Mouse (Mus musculus): ENCODE measurements around the gene Rbm47.

Rbm47 gene

DNA sequence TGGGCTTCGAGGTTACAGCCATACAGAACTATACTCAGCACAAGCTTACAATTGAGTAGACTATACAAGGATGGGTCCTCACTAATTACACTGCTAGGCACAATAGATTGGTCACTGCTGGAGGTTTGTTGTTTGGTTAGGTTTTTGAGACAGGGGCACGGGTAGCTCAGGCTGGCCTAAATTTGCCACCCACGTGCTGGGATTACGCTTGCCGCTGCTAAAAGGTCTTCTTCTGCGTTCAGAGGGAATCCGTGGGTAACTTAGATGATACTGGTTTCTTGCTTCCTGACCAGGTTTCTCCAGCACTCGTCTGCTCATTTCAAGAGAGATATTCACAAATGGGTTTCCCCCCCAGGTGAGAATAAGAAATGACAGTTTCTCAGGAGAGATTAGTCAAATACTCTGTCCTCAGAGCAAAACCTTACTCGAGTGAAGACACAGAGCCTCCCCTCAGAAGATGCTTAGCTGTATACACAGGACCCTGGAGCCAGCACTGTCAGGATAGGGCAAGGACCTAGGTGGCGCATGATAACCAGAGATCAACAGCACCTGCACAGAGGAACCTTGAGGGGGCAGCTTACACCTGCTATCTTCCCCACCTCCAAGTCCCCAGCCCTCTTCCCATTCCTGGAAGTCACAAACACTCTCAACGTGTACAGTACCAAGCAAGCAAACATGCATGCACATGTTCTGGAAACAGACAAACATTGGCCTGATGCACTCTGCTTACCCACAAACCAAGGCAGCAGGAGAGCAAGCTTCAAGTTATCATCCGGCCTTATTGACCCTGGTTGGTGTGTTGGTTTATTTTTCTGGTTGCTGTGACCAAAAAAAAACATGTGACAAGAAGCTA lies 104.6 kb downstream of the Rbm47 start:
- no peak for DNase-seq (ENCODE audit: low read depth, low spot score)

DNA sequence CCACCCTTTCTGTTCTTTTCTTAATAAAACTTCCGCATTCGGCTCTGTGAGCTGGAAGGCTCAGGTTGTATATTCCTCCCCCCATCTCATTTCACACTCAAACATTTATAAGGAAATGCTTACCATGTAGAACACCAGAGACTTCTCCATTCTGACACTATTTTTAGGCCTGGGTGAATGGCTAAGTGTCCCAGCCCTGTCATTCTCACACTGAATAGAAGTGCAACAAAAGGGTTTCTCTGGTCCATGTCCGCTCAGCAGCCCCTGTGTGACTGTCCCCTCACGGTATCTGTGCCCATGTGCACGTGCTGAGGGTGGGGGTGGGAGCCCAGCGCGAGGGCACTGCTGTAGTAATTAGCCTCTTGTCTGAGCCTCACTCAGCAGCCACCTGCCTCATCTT lies 105.7 kb downstream of the Rbm47 start:
- DNase-seq (ENCODE audit: low read depth, low spot score) = no peak

DNA sequence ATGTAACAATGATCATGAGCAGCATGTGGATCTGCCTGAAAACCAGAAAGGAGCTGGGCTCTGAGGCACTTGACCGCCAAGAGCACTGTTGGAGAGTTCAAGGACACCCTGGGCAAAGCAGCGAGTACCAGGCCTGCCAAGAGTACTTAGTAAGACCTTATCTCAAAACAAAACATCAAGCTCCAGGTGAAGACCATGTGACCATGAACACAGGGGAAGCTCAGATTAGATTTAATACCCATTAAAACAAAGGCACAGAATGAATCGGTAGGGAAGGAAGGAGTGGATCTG lies 110.0 kb downstream of the Rbm47 start:
- no peak for DNase-seq (ENCODE audit: low read depth, low spot score)

DNA sequence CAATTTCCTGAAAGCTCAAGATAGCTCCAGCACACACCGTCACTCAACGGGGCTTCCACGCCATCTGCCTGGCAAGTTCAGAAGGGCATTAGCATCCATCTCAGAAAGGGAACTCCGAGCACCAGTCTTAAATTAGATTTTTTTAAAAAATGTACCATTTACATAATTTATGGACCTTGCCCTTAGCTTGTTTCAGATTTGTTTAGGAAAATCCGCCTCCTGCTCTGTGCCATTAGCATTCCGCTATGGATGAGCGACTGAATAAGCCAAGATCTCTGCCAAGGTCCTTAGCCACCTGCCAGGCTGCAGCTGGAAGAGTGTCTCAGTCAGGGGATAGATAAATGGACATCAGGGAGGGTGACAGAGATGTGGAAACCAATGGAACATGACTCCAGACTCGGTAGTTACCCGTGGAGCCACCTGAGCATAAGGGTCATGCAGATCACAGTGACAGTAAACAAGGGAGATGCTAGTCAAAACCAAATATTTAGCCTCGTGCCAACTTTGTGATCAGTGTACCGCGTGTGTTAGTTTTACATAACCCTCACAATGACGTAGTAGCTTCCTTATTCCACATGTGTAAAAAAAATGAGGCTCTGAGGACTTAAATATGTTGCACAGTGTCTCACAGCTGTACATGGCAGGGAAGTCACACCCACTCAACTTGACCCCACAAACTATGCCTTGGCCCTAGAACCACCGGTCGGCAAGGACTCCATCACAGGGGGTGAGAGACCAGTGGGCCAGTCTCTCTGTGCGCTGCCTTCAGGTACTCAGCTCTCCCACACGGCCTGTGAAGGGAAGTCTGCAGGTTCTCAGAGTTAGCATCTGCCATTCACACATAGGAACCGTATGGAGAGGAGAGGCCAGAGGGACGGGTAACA lies 110.6 kb downstream of the Rbm47 start:
- DNase-seq (ENCODE audit: low read depth, low spot score) = no peak

DNA sequence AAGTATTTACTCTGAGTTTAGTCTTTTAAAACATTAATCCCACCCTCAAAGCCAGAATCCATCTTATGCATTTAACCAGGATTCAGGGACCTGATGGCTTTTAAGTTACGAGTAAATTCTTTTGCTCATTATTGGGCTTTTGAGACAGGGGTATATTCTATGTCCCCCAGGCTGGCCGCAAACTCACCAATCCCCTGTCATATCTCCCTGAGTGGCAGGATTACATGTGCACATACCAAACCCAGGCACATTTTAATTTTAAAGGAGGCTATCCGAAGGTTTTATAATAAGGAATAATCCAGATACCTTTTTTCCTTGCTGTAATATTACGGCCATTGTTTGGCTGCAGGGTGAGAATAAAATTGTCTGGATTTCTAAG lies 111.3 kb downstream of the Rbm47 start:
- DNase-seq (ENCODE audit: low read depth, low spot score) = no peak

DNA sequence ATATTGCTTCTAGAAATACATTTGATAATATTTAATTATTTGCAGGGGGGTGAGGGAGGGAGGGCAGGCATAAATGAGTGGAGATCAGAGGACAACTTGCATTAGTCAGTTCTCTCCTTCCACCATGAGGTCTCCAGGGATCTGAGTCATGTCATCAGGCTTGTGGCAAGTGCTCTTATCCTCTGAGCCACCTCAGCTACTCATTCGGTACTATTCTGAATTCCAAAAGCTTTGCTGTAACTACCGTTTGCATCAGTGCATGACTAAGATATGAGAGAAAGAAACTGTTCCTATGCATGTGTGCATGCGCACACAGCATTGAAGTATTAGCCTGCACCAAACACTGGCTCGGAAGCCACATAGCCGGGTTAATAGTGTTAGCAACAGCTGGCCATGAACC lies 114.1 kb downstream of the Rbm47 start:
- no peak for DNase-seq (ENCODE audit: low read depth, low spot score)

DNA sequence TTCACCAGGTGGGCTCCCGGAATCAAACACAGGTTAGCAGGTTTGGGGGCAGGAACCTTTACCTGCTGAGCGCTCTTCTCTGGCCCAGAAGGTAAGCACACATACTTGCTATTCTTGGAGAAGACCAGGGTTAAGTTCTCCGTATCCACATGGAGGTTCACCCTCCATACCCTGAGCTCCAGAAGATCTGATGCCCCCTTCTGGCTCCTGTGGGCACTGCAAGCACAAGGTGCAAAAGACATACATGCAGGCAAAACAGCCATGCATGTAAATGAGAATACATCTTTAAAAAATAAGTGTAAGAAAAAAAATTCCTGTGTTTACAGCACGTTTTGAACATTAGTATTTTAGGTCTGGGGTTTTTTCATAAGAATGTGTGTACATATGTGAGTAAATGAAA lies 116.2 kb downstream of the Rbm47 start:
- DNase-seq (ENCODE audit: low read depth, low spot score) = no peak

DNA sequence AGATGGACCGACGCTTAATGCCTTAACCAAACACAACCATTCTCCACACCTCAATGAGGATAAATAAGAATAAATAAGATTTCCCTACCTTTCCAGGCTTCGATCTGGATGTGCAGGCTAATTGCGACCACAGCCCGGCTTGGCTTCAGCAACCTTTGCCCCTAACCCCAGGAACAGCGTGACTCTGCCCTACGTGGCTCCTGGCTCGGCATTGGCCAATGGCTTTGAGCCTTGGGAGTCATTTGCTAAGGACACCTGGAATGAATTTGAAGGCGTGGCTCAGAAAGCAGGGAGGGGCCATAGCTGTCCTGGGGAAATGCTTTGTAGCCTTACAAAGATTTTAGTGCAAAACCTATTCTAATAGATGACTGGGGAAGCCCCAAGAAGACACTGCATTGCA lies 118.5 kb downstream of the Rbm47 start:
- DNase-seq (ENCODE audit: low read depth, low spot score) = no peak

DNA sequence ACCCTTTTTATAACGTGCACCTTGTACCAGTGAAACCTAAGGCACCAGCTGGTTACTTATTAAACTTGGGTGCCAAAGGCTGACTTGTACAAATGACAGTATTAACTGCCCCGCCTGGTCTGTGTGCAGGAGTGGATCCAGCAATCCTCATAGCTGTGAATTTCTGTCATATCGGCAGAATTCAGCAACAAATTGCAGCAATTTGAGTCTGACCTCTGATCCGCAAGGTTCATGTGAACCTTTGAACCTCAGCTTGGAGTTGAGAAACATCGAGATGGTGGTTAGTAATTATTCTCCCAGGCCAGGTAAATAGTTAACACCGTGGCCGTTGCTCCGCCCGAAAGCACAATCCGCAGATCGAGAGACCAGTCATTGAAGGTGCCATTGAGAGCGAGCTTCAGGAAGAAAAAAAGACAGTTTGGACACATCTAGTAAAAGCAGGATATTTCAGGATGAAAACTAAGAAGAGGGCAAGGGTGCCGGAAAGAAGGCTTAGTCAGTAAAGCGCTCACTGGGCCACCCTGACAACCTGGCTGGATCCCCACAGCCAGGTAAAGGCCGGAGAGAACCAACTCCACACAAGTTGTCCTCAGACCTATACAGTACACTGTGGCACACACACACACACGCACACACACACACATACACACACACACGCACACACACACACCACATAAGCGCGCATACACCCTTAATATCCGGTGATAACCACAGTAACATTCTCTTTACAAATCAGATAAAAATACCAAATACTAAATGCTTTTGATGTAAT lies 120.0 kb downstream of the Rbm47 start:
- DNase-seq (ENCODE audit: low read depth, low spot score) = no peak

DNA sequence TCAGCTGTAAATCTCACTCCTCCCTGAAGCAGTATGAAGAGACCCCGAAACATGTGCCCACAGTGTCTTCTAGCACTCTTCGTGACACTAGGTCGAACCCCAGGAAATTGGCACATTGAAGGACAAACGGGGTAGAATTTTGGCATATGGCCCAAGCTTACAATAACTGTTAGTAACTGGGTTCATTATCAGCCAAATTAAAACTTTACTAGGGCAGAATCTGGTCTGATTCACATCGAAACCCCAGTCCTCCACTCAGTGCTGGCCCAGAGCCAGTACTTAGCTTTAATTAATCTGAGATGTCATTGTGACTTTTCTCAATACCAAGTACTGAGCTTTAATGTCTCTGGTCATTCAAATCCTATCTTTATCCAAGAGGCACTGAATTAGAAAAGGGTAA lies 122.1 kb downstream of the Rbm47 start:
- DNase-seq (ENCODE audit: low read depth, low spot score) = no peak

DNA sequence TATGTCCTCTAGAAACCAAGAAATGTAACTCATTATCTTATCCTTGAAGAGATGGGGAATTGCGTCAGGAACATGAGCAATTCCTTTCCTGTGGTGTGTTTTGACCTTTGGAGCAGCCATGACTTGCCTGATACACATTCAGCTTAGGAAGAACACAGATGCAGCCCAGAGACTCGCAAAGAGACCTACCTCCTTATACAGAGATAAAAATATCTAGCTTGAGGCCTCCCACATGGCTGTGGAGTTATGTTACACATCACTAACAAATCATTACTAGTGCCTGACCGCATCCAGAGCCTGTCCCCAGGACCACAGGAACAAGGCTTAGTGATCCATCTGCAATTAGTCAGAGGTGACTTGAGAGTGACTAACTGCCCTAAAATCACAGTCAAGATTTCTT lies 126.6 kb downstream of the Rbm47 start:
- DNase-seq (ENCODE audit: low read depth, low spot score) = no peak

DNA sequence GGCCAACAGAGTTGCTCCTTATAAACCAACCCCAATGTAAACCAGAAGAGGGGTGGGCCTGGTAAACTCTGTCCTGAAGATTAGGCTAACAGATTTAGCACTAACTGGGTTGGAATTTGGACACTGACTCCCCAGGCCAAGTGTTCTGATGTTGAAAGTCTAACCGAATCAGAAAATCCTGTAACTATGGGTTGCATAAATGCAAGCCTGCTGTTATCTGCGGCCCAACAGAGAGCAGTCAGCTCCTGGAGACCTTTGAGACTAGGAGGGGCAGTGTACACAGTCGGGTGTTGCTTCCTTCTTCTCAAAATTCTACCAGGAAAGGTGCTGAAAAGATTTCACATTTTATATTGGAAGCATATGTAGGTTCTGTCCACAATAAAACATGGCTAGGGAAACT lies 129.0 kb downstream of the Rbm47 start:
- no peak for DNase-seq (ENCODE audit: low read depth, low spot score)

DNA sequence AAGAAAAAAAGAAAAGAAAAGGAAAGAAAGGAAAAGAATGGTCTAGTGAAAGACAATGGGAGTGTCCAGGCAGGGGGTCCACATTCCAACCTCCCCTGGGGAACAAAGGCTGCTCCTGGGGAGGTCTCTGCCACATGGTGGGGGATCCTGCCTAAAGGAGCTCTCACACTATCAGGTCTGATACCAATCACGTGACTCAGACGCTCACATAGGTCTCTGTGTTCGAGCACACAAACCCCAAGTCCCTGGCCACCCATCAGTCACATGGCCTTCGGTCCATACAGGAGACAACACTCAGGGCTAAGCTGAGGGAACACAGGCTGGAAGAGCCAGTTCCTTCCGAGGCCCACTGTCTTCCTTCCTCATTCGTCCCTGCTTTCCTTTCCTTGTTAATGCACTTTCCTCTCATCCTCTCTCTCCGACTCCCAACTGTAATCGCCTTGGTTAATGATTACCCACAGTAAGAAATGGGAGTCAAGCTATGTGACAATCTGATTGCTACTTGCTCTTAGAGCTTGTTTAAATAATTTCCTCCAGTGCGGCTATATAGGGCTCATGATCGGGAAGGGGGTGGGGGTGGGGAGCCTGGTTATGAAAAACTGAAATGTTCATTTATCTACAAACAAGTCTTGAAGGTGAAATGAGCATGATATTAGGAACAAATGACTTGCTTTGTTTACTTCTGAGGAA lies 130.1 kb downstream of the Rbm47 start:
- no peak for DNase-seq (ENCODE audit: low read depth, low spot score)

DNA sequence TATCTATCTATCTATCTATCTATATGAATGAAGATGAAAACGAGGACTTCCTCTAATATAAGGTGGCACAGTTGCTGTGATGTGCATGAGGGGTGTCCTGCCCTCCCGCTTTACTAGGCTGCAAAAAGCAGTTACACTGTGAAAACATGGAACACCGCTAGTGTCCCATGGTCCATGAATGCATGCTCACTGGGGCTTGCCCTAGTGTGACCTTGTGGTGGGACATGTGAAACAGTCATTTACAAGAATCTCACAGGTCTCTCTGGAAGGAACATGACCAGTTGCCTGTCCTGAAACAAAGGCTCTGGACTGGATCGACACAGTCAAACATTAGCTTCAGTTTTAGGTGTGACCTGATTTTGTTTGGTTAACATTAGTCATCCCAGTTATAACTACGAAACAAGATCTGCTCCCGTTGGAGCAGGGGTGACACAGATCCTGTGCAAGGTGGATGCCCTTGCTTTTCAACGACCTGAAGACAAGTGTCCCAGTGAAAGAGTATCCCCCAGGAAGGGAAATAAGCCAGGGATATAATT lies 132.1 kb downstream of the Rbm47 start:
- no peak for DNase-seq (ENCODE audit: low read depth, low spot score)

DNA sequence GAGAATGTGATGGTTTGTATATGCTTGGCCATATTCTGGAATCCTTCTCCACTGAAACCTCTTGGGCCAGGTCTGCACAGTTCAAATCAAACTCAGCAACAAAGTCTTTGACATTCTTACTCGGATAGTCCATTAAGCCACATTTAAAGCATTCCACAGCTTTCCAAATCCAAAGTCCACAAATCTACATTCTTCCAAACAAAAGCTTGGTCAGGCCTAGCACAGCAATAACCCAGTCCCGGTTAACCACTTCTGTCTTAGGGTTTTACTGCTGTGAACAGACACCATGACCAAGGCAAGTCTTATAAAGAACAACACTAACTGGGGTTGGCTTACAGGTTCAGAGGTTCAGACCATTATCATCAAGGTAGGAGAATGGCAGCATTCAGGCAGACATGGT lies 133.1 kb downstream of the Rbm47 start:
- DNase-seq (ENCODE audit: low read depth, low spot score) = no peak

DNA sequence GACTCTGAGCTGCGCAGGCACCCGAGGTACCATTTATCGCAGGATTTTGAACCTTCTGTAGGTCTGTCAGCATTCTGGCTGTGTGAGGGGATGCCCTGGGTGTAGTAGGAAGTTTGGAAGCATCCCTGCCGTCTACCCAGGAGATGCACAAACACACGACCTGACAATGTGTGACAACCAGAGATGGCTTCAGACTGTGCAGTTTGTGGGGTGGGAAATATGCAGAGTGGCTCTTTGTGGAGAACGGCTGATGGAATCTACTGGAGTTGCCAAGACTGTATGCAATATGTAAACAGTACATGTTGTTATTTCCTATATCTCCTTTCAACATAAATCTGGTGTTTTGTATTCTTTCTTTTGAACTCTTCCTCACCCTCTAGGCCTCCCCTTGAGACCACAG lies 135.9 kb downstream of the Rbm47 start:
- no peak for DNase-seq (ENCODE audit: low read depth, low spot score)

DNA sequence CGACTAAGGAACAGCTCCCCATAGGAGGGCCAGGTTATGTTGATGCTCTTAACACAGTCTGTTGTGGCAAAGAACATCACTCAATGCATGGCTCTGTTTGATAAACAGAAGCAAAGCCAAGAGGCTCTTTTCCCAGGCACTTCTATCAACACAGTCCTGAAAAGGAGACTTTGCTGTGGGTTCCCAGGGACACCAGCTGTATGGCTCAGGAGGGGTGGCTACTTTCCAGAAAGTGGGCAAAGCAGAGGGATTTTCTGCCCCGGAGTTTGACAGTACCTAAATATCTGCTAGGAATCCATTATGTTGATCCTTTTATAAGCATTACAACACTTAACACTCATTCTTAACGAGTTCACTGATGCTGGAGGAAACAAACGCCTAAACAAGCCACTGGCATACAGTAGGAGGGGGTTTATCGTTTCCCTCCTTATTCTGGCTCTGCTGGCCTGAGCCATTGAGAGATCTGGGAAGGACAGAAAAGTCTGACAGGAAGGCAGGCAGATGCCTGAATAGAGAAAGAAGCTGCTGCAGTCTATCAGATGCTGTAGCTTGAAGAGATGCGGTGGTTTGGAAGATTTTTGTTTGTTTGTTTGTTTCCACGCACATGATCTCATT lies 136.4 kb downstream of the Rbm47 start:
- DNase-seq (ENCODE audit: low read depth, low spot score) = no peak

DNA sequence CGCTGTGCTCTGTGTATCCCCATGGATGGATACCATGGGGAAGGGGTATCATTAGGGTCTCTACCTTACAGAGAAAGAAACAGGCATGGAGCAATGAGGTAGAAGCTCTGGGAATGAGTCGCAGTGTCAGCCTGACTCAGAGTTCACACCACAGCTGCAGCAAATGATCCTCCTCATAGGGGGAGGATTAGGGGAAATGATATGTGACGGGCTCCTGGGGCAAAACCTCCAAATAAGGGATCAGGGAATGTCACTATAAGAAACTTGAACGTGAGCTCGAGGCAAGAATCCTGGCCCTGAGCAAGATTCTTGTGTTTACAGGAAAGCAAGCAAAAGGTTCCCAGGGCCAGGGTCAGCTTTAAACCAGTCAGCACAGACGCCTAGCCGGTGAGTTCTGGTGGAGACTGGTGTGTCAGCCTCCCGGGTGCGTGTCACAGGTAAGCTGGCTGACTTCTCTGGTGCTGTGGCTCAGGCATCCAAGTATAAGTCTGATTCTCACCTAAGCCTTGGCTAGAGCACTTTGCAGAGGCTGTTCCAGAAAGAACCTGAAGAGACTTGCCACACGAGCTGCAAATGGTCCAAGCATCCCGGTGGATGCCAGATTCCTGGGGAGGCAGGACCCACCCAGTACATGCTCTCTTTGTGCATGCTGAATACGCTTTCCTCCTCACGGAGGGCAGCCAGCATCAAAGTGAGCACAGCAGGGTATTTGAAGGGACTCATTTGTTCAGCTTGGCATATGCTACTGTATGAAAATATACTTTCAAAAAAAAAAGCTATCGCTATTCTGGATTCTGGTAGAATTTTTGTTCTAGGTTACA lies 138.3 kb downstream of the Rbm47 start:
- DNase-seq (ENCODE audit: low read depth, low spot score) = no peak

DNA sequence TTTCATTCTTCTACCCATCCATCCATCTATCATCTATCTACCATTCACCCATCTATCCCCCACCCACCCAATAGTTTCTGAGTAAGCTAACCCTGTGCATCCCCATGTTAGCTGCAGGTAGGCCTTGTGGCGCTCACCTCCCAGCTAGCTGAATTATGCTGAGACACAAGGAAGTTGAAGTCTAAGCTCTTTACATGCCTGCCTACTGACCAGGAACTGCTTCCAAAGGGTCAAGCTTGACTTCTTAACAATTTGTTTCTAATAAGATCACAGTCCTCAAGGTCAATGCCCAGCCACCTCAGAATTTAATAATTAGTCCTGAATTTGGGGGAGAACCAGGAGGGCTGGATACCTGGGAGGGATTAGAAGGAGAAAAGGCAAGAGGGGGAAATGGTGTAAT lies 140.1 kb downstream of the Rbm47 start:
- DNase-seq (ENCODE audit: low read depth, low spot score) = no peak

DNA sequence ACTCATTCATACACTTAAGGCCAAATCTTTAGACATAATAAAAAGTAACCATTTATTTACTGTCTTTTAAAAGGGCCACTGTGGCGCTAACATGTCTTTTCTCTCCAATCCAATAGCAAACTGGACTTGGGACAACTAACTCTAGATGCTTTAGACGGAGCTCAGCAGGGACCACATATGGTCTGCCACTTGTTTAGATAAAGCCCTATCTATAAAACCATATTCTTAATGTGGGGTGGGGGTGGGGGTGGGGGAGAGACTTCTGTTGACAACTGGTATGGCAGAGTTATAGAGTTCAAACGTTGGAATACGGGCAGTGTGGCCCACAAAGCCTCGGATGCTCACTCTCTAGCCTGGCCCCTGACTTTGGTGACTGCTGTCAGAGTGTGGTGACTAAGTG lies 141.2 kb downstream of the Rbm47 start:
- no peak for DNase-seq (ENCODE audit: low read depth, low spot score)

Data from retina, postnatal 7 days (tissue).